ENCODE assay signal across 8 mouse cellular contexts in the genomic region with DNA sequence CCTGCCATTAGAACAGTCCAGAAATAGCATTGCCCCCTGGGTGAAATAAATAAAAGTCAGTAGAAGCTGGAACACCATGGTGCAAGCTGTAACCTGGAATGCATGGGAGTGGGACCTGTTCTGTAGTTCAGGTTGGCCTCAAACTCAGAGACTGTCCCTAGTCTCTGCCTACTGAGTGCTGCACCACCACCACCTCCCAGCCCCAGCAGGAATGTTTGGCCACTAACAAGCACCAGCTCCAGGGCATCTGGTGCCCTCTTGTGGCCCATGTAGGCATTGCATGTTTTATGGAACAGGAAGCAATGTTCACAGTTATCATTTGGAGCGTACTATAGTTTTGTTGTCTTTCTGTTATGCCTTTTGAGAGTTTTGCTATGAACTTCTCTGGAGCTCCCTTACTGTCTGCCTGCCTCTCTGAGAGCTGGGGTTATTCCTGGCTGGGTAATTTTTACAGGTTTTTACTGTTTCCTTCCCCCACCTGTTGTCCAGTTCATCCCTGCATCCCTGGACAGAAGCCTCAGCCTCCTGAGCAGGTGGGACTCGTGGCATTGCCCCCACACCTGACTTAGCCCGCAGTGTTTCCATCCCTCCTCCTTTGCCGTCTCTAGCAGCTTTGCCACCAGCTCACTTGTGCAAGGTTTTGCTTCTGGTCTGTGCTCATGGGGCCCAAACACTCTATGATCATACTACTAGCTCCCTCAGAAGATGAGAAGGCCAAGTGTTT.
DNase-seq lines count a peak whose midpoint lies in the region; ATAC-seq lines count a peak whose summit lies in the region.

No protein-coding gene starts in this region.

- ATAC-seq in megakaryocyte progenitor cell, adult 5-6 weeks (replicated peaks; ENCODE audit: poor library complexity): peak; percentile 96

- peak; percentile 28 for DNase-seq in WW6 (ENCODE audit: low read depth, low spot score)
- DNase-seq in cerebellum, postnatal 4 days (ENCODE audit: low spot score in 2 of 2): peak; percentile 71 to 86
- DNase-seq in gastrocnemius, adult 8-10 months (ENCODE audit: low spot score in 2 of 2): peak; percentile 76 to 80
- DNase-seq in induced T-regulatory cell, adult 2 months (ENCODE audit: low read depth): peak; percentile 92
- peak; percentile 58 to 90 for DNase-seq in left cerebral cortex, adult 8-10 months (ENCODE audit: low spot score in 2 of 2)
- peak; percentile 89 to 90 for DNase-seq in right cerebral cortex, postnatal 10 days (ENCODE audit: low spot score in 2 of 2)
- DNase-seq in urinary bladder, postnatal 14 days (ENCODE audit: low spot score): peak; percentile 90

Comparison
In these comparisons a context has a peak if more than half of its experiments do, and no peak if none do; other contexts are left out.
1. Peak in every context shown above with its lines: DNase-seq and ATAC-seq.
2. DNase-seq: peak in every context shown above with its lines; median percentile 92 in induced T-regulatory cell, adult 2 months; 90 in urinary bladder, postnatal 14 days; 90 in right cerebral cortex, postnatal 10 days; 78 in cerebellum, postnatal 4 days; 78 in gastrocnemius, adult 8-10 months; 74 in left cerebral cortex, adult 8-10 months; 28 in WW6.